Mouse (Mus musculus): Measurements from ENCODE around the gene Ctnnbip1.
"Not testable (repeated sequence)": the region's sequence is repeated elsewhere in the genome, so short reads cannot be mapped to it uniquely, and the experiment has no call there.

Gene Ctnnbip1

GRCm38 (mm10) chr4:149611376-149612044 is 93.5 kb downstream of the Ctnnbip1 start:
- intact Hi-C loops (cut with DNase I): loop anchor here (1.0 kb wide), 1 partner anchor 62 kb away; no protein-coding TSS in a partner anchor

- intact Hi-C loops (cut with DNase I): not testable (repeated sequence)
Measured at GRCm38 (mm10) chr4:149613497-149613896, 95.5 kb downstream of the Ctnnbip1 start.

- intact Hi-C loops (cut with DNase I): no loop called here
Measured at GRCm38 (mm10) chr4:149614869-149615268, 96.8 kb downstream of the Ctnnbip1 start.

Small RNAs within 50 kb of the gene (microRNA-seq; reads per million reads assigned to microRNA genes)
- gene Mir5616: 0.25 to 0.34 reads per million in 2 experiments
